Mouse (Mus musculus) ES-Bruce4 (cell line): ENCODE data around the gene Hesx1.

Source experiments
- CTCF ChIP-seq: IDR thresholded peaks from one replicate; pipeline ENCODE4 v1.8.1; 2011; ENCODE audit warnings: low read depth, low read length
- EP300 ChIP-seq: IDR thresholded peaks from 2 replicates; pipeline ENCODE4 v1.6.1; 2011; ENCODE audit warnings: low read depth, low read length; ENCODE audit not compliant: insufficient read depth
- POLR2A ChIP-seq: IDR thresholded peaks from one replicate; pipeline ENCODE4 v1.8.1; 2011; ENCODE audit warnings: low read length; ENCODE audit not compliant: insufficient read depth

GRCm38 (mm10) chr14:27024664-27025063 is 30.4 kb downstream of the Hesx1 start:
- TF ChIP-seq POLR2A (no peak), CTCF (no peak), EP300 (no peak)
